Mouse (Mus musculus) ES-Bruce4 (cell line): ENCODE results near the gene Atp2b1.

Experiments
- CTCF ChIP-seq: IDR thresholded peaks from one replicate; pipeline ENCODE4 v1.8.1; 2011; ENCODE audit warnings: low read depth, low read length
- EP300 ChIP-seq: IDR thresholded peaks from 2 replicates; pipeline ENCODE4 v1.6.1; 2011; ENCODE audit warnings: low read depth, low read length; ENCODE audit not compliant: insufficient read depth

DNA sequence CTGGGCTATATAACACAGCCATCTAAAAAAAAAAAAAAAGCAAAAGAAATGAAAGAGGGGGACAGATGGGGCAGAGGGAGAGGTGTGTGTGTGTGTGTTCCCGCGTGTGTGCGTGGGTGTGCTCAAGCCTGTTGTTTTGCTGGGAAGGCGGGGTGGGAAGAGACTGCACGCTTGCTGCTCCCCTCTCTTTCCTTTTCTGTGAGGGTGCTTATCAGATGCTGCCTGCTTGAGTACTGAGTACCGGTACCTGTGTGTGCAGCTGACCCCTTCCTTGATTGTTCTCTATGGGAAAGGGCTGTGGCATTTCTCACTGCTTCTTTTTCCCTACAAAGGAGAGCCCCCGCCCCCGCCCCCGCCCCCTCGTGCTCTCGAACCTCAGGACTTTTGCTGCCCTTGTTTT is 15.9 kb downstream of the Atp2b1 start:
- TF ChIP-seq CTCF = no peak
- TF ChIP-seq EP300 = no peak
